Mouse (Mus musculus) heart, adult 2 months (tissue): ENCODE results near the gene Gckr. TPM values are rescaled to one million over a fixed set of nuclear protein-coding genes. Genes with fewer than 3 reads are reported as not detected.
A peak's percentile ranks its signal among the peaks of the same experiment; 100 is the strongest.

Experiments
- DNase-seq, 2 experiments: peaks; one replicate each; pipeline ENCODE4 v3.0.0; 2021
- H3K27ac ChIP-seq: fragments of 200-600 bp; 2 replicates; pipeline ENCODE4 v1.8.1; 2022
- H3K27me3 ChIP-seq: fragments of 200-500 bp; 2 replicates; pipeline ENCODE4 v1.6.1; 2012; ENCODE audit warnings: mild to moderate bottlenecking, low read length, inconsistent platforms, mixed read lengths; ENCODE audit not compliant: control insufficient read depth, insufficient read depth
- H3K36me3 ChIP-seq: fragments of 200-500 bp; 2 replicates; pipeline ENCODE4 v1.6.1; 2012; ENCODE audit warnings: low read length, inconsistent platforms; ENCODE audit not compliant: control insufficient read depth, insufficient read depth
- H3K4me1 ChIP-seq: fragments of 200-500 bp; 2 replicates; pipeline ENCODE4 v1.6.1; 2011; ENCODE audit warnings: low read length; ENCODE audit not compliant: control insufficient read depth, insufficient read depth
- H3K4me3 ChIP-seq: fragments of 200-600 bp; 2 replicates; pipeline ENCODE4 v1.8.1; 2022
- H3K79me2 ChIP-seq: fragments of 200-500 bp; replicated peaks from 2 replicates; pipeline ENCODE4 v1.6.1; 2012; ENCODE audit warnings: mild to moderate bottlenecking, inconsistent platforms, low read length, moderate library complexity, mixed read lengths; ENCODE audit not compliant: control insufficient read depth, insufficient read depth
- H3K9ac ChIP-seq: fragments of 200-500 bp; 2 replicates; pipeline ENCODE4 v1.6.1; 2012; ENCODE audit warnings: low read depth, mild to moderate bottlenecking, control low read depth, inconsistent platforms, low read length, mixed read lengths
- CTCF ChIP-seq: fragments of 200-600 bp; IDR thresholded peaks from 2 replicates; pipeline ENCODE4 v1.8.1; 2022; ENCODE audit warnings: antibody characterized with exemption, mild to moderate bottlenecking, moderate library complexity
- EP300 ChIP-seq: fragments of 200-500 bp; IDR thresholded peaks from 2 replicates; pipeline ENCODE4 v1.6.1; 2011; ENCODE audit warnings: low read depth, low read length, control low read depth; ENCODE audit not compliant: insufficient read depth
- POLR2A ChIP-seq: fragments of 200-500 bp; IDR thresholded peaks from 2 replicates; pipeline ENCODE4 v1.6.1; 2011; ENCODE audit warnings: mild to moderate bottlenecking, low read depth, low read length, control low read depth; ENCODE audit not compliant: insufficient read depth
- WGBS: fragments of 180-500 bp; shearing (Covaris S2); methylation state at CpG from one replicate; pipeline ENCODE4 v1.1.7; 2018; 5-methylcytosine and 5-hydroxymethylcytosine counted together
- intact Hi-C: fragments of 180-260 bp; cut with DNase I; formaldehyde crosslinking; loops from one replicate; pipeline ENCODE4 v1.15.1; 2025
- polyA plus RNA-seq: library from polyadenylated mRNA; depleted of rRNA; stranded (reverse); fragments of >200 nt; gene quantifications from 2 replicates; pipeline ENCODE4 v1.2.3, GENCODE M21; 2012
- total RNA-seq, 2 experiments: library from RNA; stranded (reverse); gene quantifications; 2 replicates each; pipeline ENCODE4 v1.2.3; 2021

Gene Gckr
- total and polyA plus RNA-seq, 3 experiments = not detected

- peaks cover under 1% of the 10 kb centered on the region; the same call in 1 of the 2 replicates for H3K27me3 ChIP-seq
- H3K4me1 ChIP-seq = peaks cover 3% of the 10 kb centered on the region
- 1% methylated on average over 45 of the region's 45 CpGs for WGBS
- intact Hi-C loops = loop anchor here (1.0 to 10.0 kb wide), 4 partner anchors 50 to 236 kb away; partner anchors contain the start of genes Cad, Gtf3c2, Nrbp1 and Ppm1g
- peak within 1 kb of the TSS; percentile 87 for H3K27ac ChIP-seq
- no peaks in the 10 kb centered on the region for H3K79me2 ChIP-seq
- TF ChIP-seq EP300 = peak; percentile 63; the same call in 1 of the 2 replicates
- peak; percentile 90 for TF ChIP-seq POLR2A
- TF ChIP-seq CTCF = no peak
- peak; percentile 94 to 98 for DNase-seq
- peak within 1 kb of the TSS; percentile 65 for H3K9ac ChIP-seq
- peak within 1 kb of the TSS; percentile 66 for H3K4me3 ChIP-seq
- no peaks in the 10 kb centered on the region for H3K36me3 ChIP-seq
These were observed 6.5 kb upstream of the Gckr start, which contains the start of gene Ift172 for GRCm38 (mm10) chr5:31290521-31291360. Gene Ift172, minus strand, starts transcription at chr5:31291116.

GRCm38 (mm10) chr5:31291361-31291688 lies 5.9 kb upstream of the Gckr start:
- peak overlapping the region; percentile 31 for H3K9ac ChIP-seq
- no peaks in the 10 kb centered on the region for H3K79me2 ChIP-seq
- DNase-seq = no peak
- peak overlapping the region; percentile 87 for H3K27ac ChIP-seq
- peak; percentile 24; the same call in 1 of the 2 replicates for TF ChIP-seq CTCF
- TF ChIP-seq EP300 = no peak
- no peak for TF ChIP-seq POLR2A
- H3K27me3 ChIP-seq = peaks cover 2% of the 10 kb centered on the region; the same call in 1 of the 2 replicates
- intact Hi-C loops = loop anchor here (1.0 to 10.0 kb wide), 4 partner anchors 51 to 237 kb away; partner anchors contain the start of genes Cad, Gtf3c2, Nrbp1 and Ppm1g
- WGBS = 1% methylated on average over 9 of the region's 9 CpGs
- H3K4me3 ChIP-seq = peak overlapping the region; percentile 66
- peaks cover 3% of the 10 kb centered on the region for H3K4me1 ChIP-seq
- H3K36me3 ChIP-seq = no peaks in the 10 kb centered on the region

- H3K79me2 ChIP-seq = no peaks in the 10 kb centered on the region
- TF ChIP-seq CTCF (no peak), EP300 (no peak), POLR2A (no peak)
- peak overlapping the region; percentile 69 for H3K4me3 ChIP-seq
- WGBS = 16% methylated on average over 29 of the region's 29 CpGs
- DNase-seq = no peak
- H3K4me1 ChIP-seq = peaks cover 2% of the 10 kb centered on the region
- intact Hi-C loops = loop anchor here (10.0 kb wide), 1 partner anchor 240 kb away; the partner anchor contains the start of gene Cad
- H3K36me3 ChIP-seq = no peaks in the 10 kb centered on the region
- peaks cover 2% of the 10 kb centered on the region; the same call in 1 of the 2 replicates for H3K27me3 ChIP-seq
- H3K27ac ChIP-seq = no peak overlapping the region; the same call in 1 of the 2 replicates
- H3K9ac ChIP-seq = peak overlapping the region; percentile 86
These were observed 2.2 kb upstream of the Gckr start for GRCm38 (mm10) chr5:31294964-31295605.

- 1% methylated on average over 45 of the region's 46 CpGs for WGBS
- Histone ChIP-seq H3K9ac (peak within 1 kb of the TSS; percentile 86), H3K27ac (peak within 1 kb of the TSS; percentile 26; the same call in 1 of the 2 replicates), H3K36me3 (no peaks in the 10 kb centered on the region), H3K27me3 (peaks cover 2% of the 10 kb centered on the region; the same call in 1 of the 2 replicates), H3K4me3 (peak within 1 kb of the TSS; percentile 69), H3K4me1 (peaks cover 2% of the 10 kb centered on the region; the same call in 1 of the 2 replicates), H3K79me2 (no peaks in the 10 kb centered on the region)
- intact Hi-C loops = loop anchor here (10.0 kb wide), 1 partner anchor 241 kb away; the partner anchor contains the start of gene Cad
- TF ChIP-seq EP300 (no peak), POLR2A (no peak), CTCF (no peak)
- peak; percentile 45 to 51 for DNase-seq
These were observed 1.6 kb upstream of the Gckr start, which contains the start of gene Fndc4 for GRCm38 (mm10) chr5:31295606-31296141. Gene Fndc4, minus strand, starts transcription at chr5:31296080.

GRCm38 (mm10) chr5:31297981-31298380 lies 738 bp downstream of the Gckr start:
- Histone ChIP-seq H3K4me3 (no peak overlapping the region), H3K27me3 (peaks cover 2% of the 10 kb centered on the region; the same call in 1 of the 2 replicates), H3K79me2 (no peaks in the 10 kb centered on the region), H3K36me3 (no peaks in the 10 kb centered on the region), H3K9ac (no peak overlapping the region), H3K4me1 (no peaks in the 10 kb centered on the region), H3K27ac (no peak overlapping the region)
- TF ChIP-seq EP300 (no peak), POLR2A (no peak), CTCF (no peak)
- no peak for DNase-seq
- intact Hi-C loops = loop anchor here (10.0 kb wide), 1 partner anchor 243 kb away; the partner anchor contains the start of gene Cad
- WGBS = 69% methylated on average over 3 of the region's 3 CpGs
